Mouse (Mus musculus): Measurements from ENCODE around the gene Mtch2. TPM values are rescaled to one million over a fixed set of nuclear protein-coding genes. Genes with fewer than 3 reads are reported as not detected.

Gene Mtch2
- total RNA-seq, 2 experiments from 2014 or later = 129 to 134 TPM

- intact Hi-C loops (cut with DNase I) = loop anchor here (5.0 kb wide), 1 partner anchor 65 kb away; the partner anchor contains the start of gene Agbl2
- DNase-seq (ENCODE audit: low spot score in 2 of 2) = peak in 1 of 2 experiments; percentile 62
Observed at GRCm38 (mm10) chr2:90847681-90848050, 711 bp downstream of the Mtch2 start.

- DNase-seq (ENCODE audit: low spot score in 2 of 2) = no peak
- intact Hi-C loops (cut with DNase I) = loop anchor here (5.0 kb wide), 1 partner anchor 66 kb away; the partner anchor contains the start of gene Agbl2
Observed at GRCm38 (mm10) chr2:90848331-90848730, 1.4 kb downstream of the Mtch2 start.

GRCm38 (mm10) chr2:90850401-90850800 lies 3.4 kb downstream of the Mtch2 start:
- DNase-seq (ENCODE audit: low spot score in 2 of 2) = no peak
- intact Hi-C loops (cut with DNase I) = no loop called here

- DNase-seq (ENCODE audit: low spot score in 2 of 2) = no peak
- intact Hi-C loops (cut with DNase I) = no loop called here
Observed at GRCm38 (mm10) chr2:90861486-90861885, 14.5 kb downstream of the Mtch2 start.

GRCm38 (mm10) chr2:90864184-90864583 lies 17.2 kb downstream of the Mtch2 start:
- intact Hi-C loops (cut with DNase I) = no loop called here
- DNase-seq (ENCODE audit: low spot score in 2 of 2) = no peak

GRCm38 (mm10) chr2:90866524-90866923 lies 19.6 kb downstream of the Mtch2 start:
- DNase-seq (ENCODE audit: low spot score in 2 of 2) = peak; percentile 94 to 95
- intact Hi-C loops (cut with DNase I) = loop anchor here (5.0 kb wide), 3 partner anchors 51 to 236 kb away; no protein-coding TSS in a partner anchor

- intact Hi-C loops (cut with DNase I) = loop anchor here (10.0 kb wide), 1 partner anchor 95 kb away; no protein-coding TSS in a partner anchor
- DNase-seq (ENCODE audit: low spot score in 2 of 2) = peak; percentile 65 to 79
Observed at GRCm38 (mm10) chr2:90870136-90870601, 23.2 kb downstream of the Mtch2 start.

- peak in 1 of 2 experiments; percentile 61 for DNase-seq (ENCODE audit: low spot score in 2 of 2)
- intact Hi-C loops (cut with DNase I) = loop anchor here (10.0 kb wide), 1 partner anchor 93 kb away; no protein-coding TSS in a partner anchor
Observed at GRCm38 (mm10) chr2:90871180-90871961, 24.4 kb downstream of the Mtch2 start.

GRCm38 (mm10) chr2:90874025-90874424 lies 27.1 kb downstream of the Mtch2 start:
- intact Hi-C loops (cut with DNase I) = loop anchor here (10.0 kb wide), 1 partner anchor 91 kb away; no protein-coding TSS in a partner anchor
- no peak for DNase-seq (ENCODE audit: low spot score in 2 of 2)

- intact Hi-C loops (cut with DNase I) = loop anchor here (10.0 kb wide), 1 partner anchor 90 kb away; no protein-coding TSS in a partner anchor
- DNase-seq (ENCODE audit: low spot score in 2 of 2) = no peak
Observed at GRCm38 (mm10) chr2:90875239-90875638, 28.3 kb downstream of the Mtch2 start.

- DNase-seq (ENCODE audit: low spot score in 2 of 2) = no peak
- intact Hi-C loops (cut with DNase I) = loop anchor here (10.0 kb wide), 1 partner anchor 87 kb away; no protein-coding TSS in a partner anchor
Observed at GRCm38 (mm10) chr2:90877584-90878259, 30.8 kb downstream of the Mtch2 start.

- no peak for DNase-seq (ENCODE audit: low spot score in 2 of 2)
- intact Hi-C loops (cut with DNase I) = loop anchor here (10.0 kb wide), 1 partner anchor 85 kb away; no protein-coding TSS in a partner anchor
Observed at GRCm38 (mm10) chr2:90879419-90879818, 32.5 kb downstream of the Mtch2 start.

- DNase-seq (ENCODE audit: low spot score in 2 of 2) = no peak
- intact Hi-C loops (cut with DNase I) = no loop called here
Observed at GRCm38 (mm10) chr2:90880144-90880785, 33.3 kb downstream of the Mtch2 start.

- DNase-seq (ENCODE audit: low spot score in 2 of 2) = no peak
- intact Hi-C loops (cut with DNase I) = no loop called here
Observed at GRCm38 (mm10) chr2:90881824-90882223, 34.9 kb downstream of the Mtch2 start.

- intact Hi-C loops (cut with DNase I) = no loop called here
- DNase-seq (ENCODE audit: low spot score in 2 of 2) = peak in 1 of 2 experiments; percentile 50
Observed at GRCm38 (mm10) chr2:90885218-90886041, 38.5 kb downstream of the Mtch2 start, which contains the start of gene C1qtnf4. TSS of gene C1qtnf4 (plus strand) at chr2:90885860.

GRCm38 (mm10) chr2:90886436-90886835 lies 39.5 kb downstream of the Mtch2 start:
- intact Hi-C loops (cut with DNase I) = no loop called here

GRCm38 (mm10) chr2:90887627-90888026 lies 40.7 kb downstream of the Mtch2 start:
- no peak for DNase-seq (ENCODE audit: low spot score in 2 of 2)
- intact Hi-C loops (cut with DNase I) = no loop called here

More at GRCm38 (mm10) chr2:90886436-90886835, 39.5 kb downstream of the Mtch2 start:
- no peak for DNase-seq (ENCODE audit: low spot score in 2 of 2)
